Mouse (Mus musculus) midbrain, embryonic 10.5 days (tissue): ENCODE results near the gene Ak2. TPM values are rescaled to one million over a fixed set of nuclear protein-coding genes. Genes with fewer than 3 reads are reported as not detected.
A peak's percentile ranks its signal among the peaks of the same experiment; 100 is the strongest.

ENCODE experiments used
- DNase-seq: peaks from one replicate; pipeline ENCODE4 v3.0.0-alpha.2; 2017; ENCODE audit warnings: low spot score
- H3K27ac ChIP-seq: fragments of 300-500 bp; sonication (generic); replicated peaks from 2 replicates; pipeline ENCODE4 v1.5.1; 2016; ENCODE audit warnings: mild to moderate bottlenecking
- H3K27me3 ChIP-seq: fragments of 300-500 bp; sonication (generic); 2 replicates; pipeline ENCODE4 v1.6.1; 2016; ENCODE audit warnings: low read depth, mild to moderate bottlenecking; ENCODE audit not compliant: poor library complexity, severe bottlenecking
- H3K36me3 ChIP-seq: fragments of 300-500 bp; sonication (generic); 2 replicates; pipeline ENCODE4 v1.6.1; 2016; ENCODE audit warnings: mild to moderate bottlenecking, moderate library complexity
- H3K4me1 ChIP-seq: fragments of 300-500 bp; sonication (generic); 2 replicates; pipeline ENCODE4 v1.6.1; 2016
- H3K4me3 ChIP-seq: fragments of 300-500 bp; sonication (generic); 2 replicates; pipeline ENCODE4 v1.5.1; 2016; ENCODE audit warnings: mild to moderate bottlenecking, moderate library complexity
- H3K9me3 ChIP-seq: fragments of 300-500 bp; sonication (generic); replicated peaks from 2 replicates; pipeline ENCODE4 v1.6.1; 2016; ENCODE audit warnings: mild to moderate bottlenecking
- WGBS: fragments of 180-500 bp; shearing (Covaris S2); methylation state at CpG from one replicate; pipeline ENCODE4 v1.1.7; 2016; 5-methylcytosine and 5-hydroxymethylcytosine counted together
- polyA plus RNA-seq: library from polyadenylated mRNA; unstranded; fragments of >200 nt; fragmentation: Nextera tagmentation; extraction: Ambion mirVana; gene quantifications from 2 replicates; pipeline ENCODE4 v1.2.1, GENCODE M21; 2016

Gene Ak2
- polyA plus RNA-seq, 1 experiment from 2014 or later: 205 TPM

- Histone ChIP-seq H3K9me3 (no peaks in the 10 kb centered on the region), H3K27me3 (peaks cover 61% of the 10 kb centered on the region), H3K27ac (peak overlapping the region; percentile 87), H3K4me1 (peaks cover 23% of the 10 kb centered on the region), H3K4me3 (peak overlapping the region; percentile 65), H3K36me3 (no peaks in the 10 kb centered on the region)
- DNase-seq: no peak
- WGBS: 23% methylated on average over 15 of the region's 15 CpGs
These were observed 56.1 kb downstream of the Ak2 start for GRCm38 (mm10) chr4:129047721-129048421.

DNA sequence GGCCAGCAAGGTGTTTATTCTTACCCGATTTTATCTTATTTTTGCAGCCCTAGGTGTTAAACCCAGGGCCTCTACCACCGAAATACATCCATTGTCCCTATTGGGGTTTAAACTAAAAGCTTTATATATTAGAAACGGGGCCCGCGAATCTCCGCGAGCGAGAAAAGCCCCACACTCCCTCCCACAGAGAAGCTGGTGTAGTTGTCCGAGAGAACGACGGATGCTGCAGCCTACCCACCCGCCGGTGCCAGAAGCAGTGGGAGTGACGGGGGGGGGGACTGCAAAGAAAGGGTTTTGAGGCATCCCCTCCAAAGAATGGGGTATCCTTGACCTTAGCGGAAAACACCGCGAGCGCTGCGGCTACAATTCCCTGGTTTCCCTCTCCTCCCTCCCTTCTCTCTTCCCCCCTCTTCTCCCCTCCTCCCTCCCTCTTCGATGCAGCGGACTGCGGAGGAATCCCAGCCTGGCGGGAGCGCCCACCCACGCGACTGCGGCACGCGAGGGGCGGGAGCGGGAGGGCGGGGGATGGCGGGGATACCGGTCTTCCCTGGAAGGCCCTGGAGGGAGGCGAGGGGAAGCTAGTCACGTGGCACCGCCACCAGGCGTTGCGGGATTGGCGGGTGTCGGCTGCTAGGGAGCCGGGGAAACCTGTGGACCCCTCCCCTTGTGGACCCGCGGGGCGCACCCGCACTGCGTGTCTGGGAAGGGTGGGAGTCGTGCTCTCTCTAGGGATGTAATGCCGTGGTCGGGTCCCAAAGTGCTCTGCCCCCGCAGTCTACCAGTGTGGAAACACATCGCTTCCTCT is 56.9 kb downstream of the Ak2 start:
- Histone ChIP-seq H3K4me1 (peaks cover 23% of the 10 kb centered on the region), H3K9me3 (no peaks in the 10 kb centered on the region), H3K4me3 (peak overlapping the region; percentile 65), H3K27ac (peak overlapping the region; percentile 87), H3K27me3 (peaks cover 65% of the 10 kb centered on the region), H3K36me3 (no peaks in the 10 kb centered on the region)
- under 1% methylated on average over 52 of the region's 52 CpGs for WGBS
- peak; percentile 89 for DNase-seq

- peak overlapping the region; percentile 65 for H3K4me3 ChIP-seq
- H3K9me3 ChIP-seq: no peaks in the 10 kb centered on the region
- H3K4me1 ChIP-seq: peaks cover 23% of the 10 kb centered on the region
- H3K36me3 ChIP-seq: no peaks in the 10 kb centered on the region
- 5% methylated on average over 23 of the region's 23 CpGs for WGBS
- DNase-seq: peak; percentile 36
- H3K27me3 ChIP-seq: peaks cover 65% of the 10 kb centered on the region
- H3K27ac ChIP-seq: peak overlapping the region; percentile 87
These were observed 57.7 kb downstream of the Ak2 start for GRCm38 (mm10) chr4:129049306-129050011.

DNA sequence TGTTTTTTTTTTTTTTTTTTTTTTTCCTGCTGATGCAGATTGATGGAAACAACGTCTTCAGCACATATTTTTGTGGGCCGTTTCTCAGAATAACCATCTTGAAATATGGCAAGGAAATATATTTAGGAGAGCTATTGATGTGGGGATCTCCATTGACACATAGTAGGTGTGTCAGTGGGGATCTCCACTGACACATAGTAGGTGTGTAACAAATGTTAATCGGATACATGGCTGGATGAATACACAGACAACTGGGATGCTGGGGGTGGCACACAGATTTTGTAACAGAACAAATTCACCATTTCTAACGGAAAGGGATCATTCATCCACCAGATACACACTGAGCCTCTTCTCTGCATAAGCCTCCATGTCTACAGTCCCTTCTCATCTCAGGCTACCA is 58.6 kb downstream of the Ak2 start:
- Histone ChIP-seq H3K4me1 (peaks cover 23% of the 10 kb centered on the region), H3K4me3 (no peak overlapping the region), H3K36me3 (no peaks in the 10 kb centered on the region), H3K27me3 (peaks cover 60% of the 10 kb centered on the region), H3K27ac (no peak overlapping the region), H3K9me3 (no peaks in the 10 kb centered on the region)
- no peak for DNase-seq
- 78% methylated on average over 4 of the region's 4 CpGs for WGBS

DNA sequence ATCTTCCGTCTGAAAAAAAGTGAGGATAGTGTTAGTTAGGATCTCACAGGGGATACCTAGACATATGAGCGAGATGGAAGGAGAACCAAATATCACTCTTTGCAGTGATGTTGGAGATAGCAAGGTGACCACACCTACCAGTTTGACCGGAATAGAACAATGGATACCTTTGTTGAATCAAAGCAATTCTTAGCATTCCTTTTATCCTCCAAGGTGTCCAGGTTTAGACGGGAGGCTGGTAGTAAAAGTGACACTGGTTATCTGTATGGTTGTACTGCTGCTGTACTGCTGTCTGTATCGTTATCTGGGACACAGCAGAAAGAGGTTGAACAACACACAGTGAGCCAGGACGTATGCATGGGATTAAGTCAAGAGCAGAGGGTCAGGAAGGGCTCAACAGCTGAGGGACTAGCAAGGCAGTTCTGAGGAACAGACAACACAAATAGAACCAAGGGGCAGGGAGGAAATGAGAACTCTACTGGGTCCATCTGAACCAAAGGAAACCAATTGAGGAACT is 59.2 kb downstream of the Ak2 start:
- DNase-seq: no peak
- Histone ChIP-seq H3K27me3 (peaks cover 54% of the 10 kb centered on the region), H3K9me3 (no peaks in the 10 kb centered on the region), H3K27ac (no peak overlapping the region), H3K36me3 (no peaks in the 10 kb centered on the region), H3K4me3 (no peak overlapping the region), H3K4me1 (peaks cover 23% of the 10 kb centered on the region)
- WGBS: 74% methylated on average over 6 of the region's 6 CpGs

GRCm38 (mm10) chr4:129051461-129052183 is 59.9 kb downstream of the Ak2 start:
- peaks cover 23% of the 10 kb centered on the region for H3K4me1 ChIP-seq
- no peak for DNase-seq
- H3K27ac ChIP-seq: no peak overlapping the region
- no peaks in the 10 kb centered on the region for H3K9me3 ChIP-seq
- 35% methylated on average over 11 of the region's 11 CpGs for WGBS
- H3K27me3 ChIP-seq: peaks cover 48% of the 10 kb centered on the region
- no peaks in the 10 kb centered on the region for H3K36me3 ChIP-seq
- H3K4me3 ChIP-seq: no peak overlapping the region

- DNase-seq: no peak
- no peak overlapping the region for H3K4me3 ChIP-seq
- H3K4me1 ChIP-seq: peaks cover 19% of the 10 kb centered on the region
- WGBS: 94% methylated on average over 12 of the region's 12 CpGs
- H3K9me3 ChIP-seq: no peaks in the 10 kb centered on the region
- H3K27ac ChIP-seq: no peak overlapping the region
- H3K27me3 ChIP-seq: peaks cover 33% of the 10 kb centered on the region
- H3K36me3 ChIP-seq: no peaks in the 10 kb centered on the region
These were observed 63.0 kb downstream of the Ak2 start for GRCm38 (mm10) chr4:129054757-129055156.

GRCm38 (mm10) chr4:129055562-129055961 is 63.8 kb downstream of the Ak2 start:
- Histone ChIP-seq H3K27ac (no peak overlapping the region), H3K4me1 (peaks cover 25% of the 10 kb centered on the region), H3K27me3 (peaks cover 29% of the 10 kb centered on the region), H3K4me3 (no peak overlapping the region), H3K36me3 (no peaks in the 10 kb centered on the region), H3K9me3 (no peaks in the 10 kb centered on the region)
- no peak for DNase-seq
- WGBS: 90% methylated on average over 5 of the region's 5 CpGs

- H3K27ac ChIP-seq: peak overlapping the region; percentile 91
- H3K4me1 ChIP-seq: peaks cover 30% of the 10 kb centered on the region
- 5% methylated on average over 44 of the region's 44 CpGs for WGBS
- peak overlapping the region; percentile 72 for H3K4me3 ChIP-seq
- no peaks in the 10 kb centered on the region for H3K36me3 ChIP-seq
- H3K9me3 ChIP-seq: no peaks in the 10 kb centered on the region
- peaks cover 13% of the 10 kb centered on the region for H3K27me3 ChIP-seq
- DNase-seq: peak; percentile 96
These were observed 65.9 kb downstream of the Ak2 start for GRCm38 (mm10) chr4:129057533-129058206.

DNA sequence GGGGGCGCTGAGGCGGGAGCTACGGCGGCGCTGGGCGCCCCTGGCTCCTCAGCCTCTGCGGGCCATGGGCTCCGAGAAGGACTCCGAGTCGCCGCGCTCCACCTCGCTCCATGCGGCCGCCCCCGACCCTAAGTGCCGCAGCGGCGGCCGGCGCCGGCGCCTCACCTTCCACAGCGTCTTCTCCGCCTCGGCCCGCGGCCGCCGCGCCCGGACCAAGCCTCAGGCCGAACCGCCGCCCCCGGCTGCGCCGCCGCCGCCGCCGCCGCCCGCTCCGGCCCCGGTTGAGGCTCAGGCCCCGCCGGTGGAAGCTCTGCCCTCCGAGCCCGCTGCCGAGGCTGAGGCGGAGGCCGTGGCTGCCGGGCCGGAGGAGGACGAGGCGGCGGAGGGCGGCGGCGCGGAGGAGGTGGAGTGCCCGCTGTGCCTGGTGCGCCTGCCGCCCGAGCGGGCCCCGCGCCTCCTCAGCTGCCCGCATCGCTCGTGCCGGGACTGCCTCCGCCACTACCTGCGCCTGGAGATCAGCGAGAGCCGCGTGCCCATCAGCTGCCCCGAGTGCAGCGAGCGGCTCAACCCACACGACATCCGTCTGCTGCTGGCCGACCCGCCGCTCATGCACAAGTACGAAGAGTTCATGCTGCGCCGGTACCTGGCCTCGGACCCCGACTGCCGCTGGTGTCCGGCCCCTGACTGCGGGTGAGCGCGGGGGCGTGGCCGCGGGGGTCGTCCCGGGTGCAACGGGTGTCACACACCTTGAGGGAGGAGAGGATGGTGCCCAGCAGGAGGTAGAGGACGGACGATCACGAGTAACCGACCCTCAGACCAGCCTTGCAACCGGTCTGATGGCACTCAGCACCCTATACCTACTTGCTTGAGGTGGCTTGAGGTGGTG is 66.7 kb downstream of the Ak2 start, which contains the start of gene Rnf19b:
Gene Rnf19b, plus strand, starts transcription at position 65 of the 886 bp plus-strand sequence.
- Histone ChIP-seq H3K27ac (peak within 1 kb of the TSS; percentile 91), H3K4me1 (peaks cover 30% of the 10 kb centered on the region), H3K27me3 (peaks cover 9% of the 10 kb centered on the region), H3K9me3 (no peaks in the 10 kb centered on the region), H3K36me3 (no peaks in the 10 kb centered on the region), H3K4me3 (peak within 1 kb of the TSS; percentile 72)
- peak; percentile 64 for DNase-seq
- WGBS: under 1% methylated on average over 103 of the region's 107 CpGs

DNA sequence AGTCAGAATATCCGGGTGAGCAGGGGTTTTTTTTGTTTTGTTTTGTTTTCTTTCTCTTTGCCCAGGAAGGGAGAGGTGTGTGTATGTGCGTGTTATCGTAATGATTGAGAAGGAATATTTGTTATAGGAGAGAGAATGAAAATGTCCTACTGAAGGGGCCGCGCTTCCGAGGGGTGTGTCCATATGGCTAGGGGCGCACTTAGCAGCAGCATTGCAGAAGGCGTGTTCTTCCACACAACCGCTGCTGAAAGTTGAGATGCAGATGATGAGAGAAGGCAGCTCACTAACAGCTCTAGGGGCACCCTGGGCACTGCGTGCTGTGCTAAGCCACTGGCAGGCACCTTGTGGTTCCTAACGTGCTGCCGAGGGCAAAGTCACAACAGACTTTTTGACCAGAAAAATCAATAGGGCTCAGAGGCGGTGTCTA is 67.4 kb downstream of the Ak2 start:
- peak overlapping the region; percentile 72 for H3K4me3 ChIP-seq
- 5% methylated on average over 13 of the region's 13 CpGs for WGBS
- no peak overlapping the region for H3K27ac ChIP-seq
- H3K27me3 ChIP-seq: peaks cover 9% of the 10 kb centered on the region
- DNase-seq: peak; percentile 35
- H3K36me3 ChIP-seq: no peaks in the 10 kb centered on the region
- peaks cover 30% of the 10 kb centered on the region for H3K4me1 ChIP-seq
- H3K9me3 ChIP-seq: no peaks in the 10 kb centered on the region
